Mouse (Mus musculus) liver, embryonic 14.5 days (tissue): Measurements from ENCODE around the gene Atg7. TPM values are rescaled to one million over a fixed set of nuclear protein-coding genes. Genes with fewer than 3 reads are reported as not detected.
A peak's percentile ranks its signal among the peaks of the same experiment; 100 is the strongest.

Experiments
- ATAC-seq: fragments of 200-750 bp; cut with Nextera tagmentation; 2 replicates; pipeline ENCODE4 v1.8.0; 2017; ENCODE audit warnings: moderate number of reproducible peaks, mild to moderate bottlenecking, moderate library complexity; ENCODE audit not compliant: insufficient read depth
- DNase-seq, 3 experiments: peaks; one replicate each; pipeline ENCODE4 v3.0.0-alpha.2; 2012 to 2013; ENCODE audit warnings: low read depth in 3 of 3, low spot score in 3 of 3
- H3K27ac ChIP-seq: fragments of 300-500 bp; sonication (generic); 2 replicates; pipeline ENCODE4 v1.5.1; 2014; ENCODE audit warnings: moderate library complexity, mild to moderate bottlenecking, control low read depth, inconsistent platforms
- H3K27me3 ChIP-seq: fragments of 300-500 bp; sonication (generic); 2 replicates; pipeline ENCODE4 v1.6.1; 2014; ENCODE audit warnings: mild to moderate bottlenecking, low read length, moderate library complexity; ENCODE audit not compliant: control insufficient read depth, insufficient read depth
- H3K36me3 ChIP-seq: fragments of 300-500 bp; sonication (generic); replicated peaks from 2 replicates; pipeline ENCODE4 v1.6.1; 2014; ENCODE audit warnings: low read depth; ENCODE audit not compliant: control insufficient read depth, insufficient read depth
- H3K4me1 ChIP-seq, 2 experiments: fragments of 200-500 bp in 1 of 2; fragments of 300-500 bp in 1 of 2; sonication (generic) in 1 of 2; replicated peaks; 2 replicates each; pipeline ENCODE4 v1.6.1; 2012 to 2014; ENCODE audit warnings: antibody characterized with exemption in 1 of 2, inconsistent platforms in 1 of 2, low read length in 1 of 2; ENCODE audit not compliant: control insufficient read depth in 2 of 2, insufficient read depth in 2 of 2
- H3K4me2 ChIP-seq: fragments of 300-500 bp; sonication (generic); 2 replicates; pipeline ENCODE4 v1.6.1; 2014; ENCODE audit warnings: low read depth, mild to moderate bottlenecking, control low read depth, moderate library complexity
- H3K4me3 ChIP-seq, 2 experiments: fragments of 200-500 bp in 1 of 2; fragments of 300-500 bp in 1 of 2; sonication (generic) in 1 of 2; 2 replicates each; pipeline ENCODE4 v1.5.1; 2012 to 2014; ENCODE audit warnings: low read depth in 2 of 2, low read length in 2 of 2, mild to moderate bottlenecking in 2 of 2, control low read depth in 1 of 2, inconsistent platforms in 1 of 2, moderate library complexity in 1 of 2; ENCODE audit not compliant: insufficient read depth in 1 of 2
- H3K9ac ChIP-seq: fragments of 300-500 bp; sonication (generic); replicated peaks from 2 replicates; pipeline ENCODE4 v1.6.1; 2014; ENCODE audit warnings: mild to moderate bottlenecking, control low read depth, moderate library complexity
- H3K9me3 ChIP-seq: fragments of 300-500 bp; sonication (generic); 2 replicates; pipeline ENCODE4 v1.6.1; 2016; ENCODE audit warnings: low read length, mixed read lengths; ENCODE audit not compliant: control insufficient read depth
- CTCF ChIP-seq: IDR thresholded peaks from 2 replicates; pipeline ENCODE4 v1.5.1; 2016; ENCODE audit warnings: antibody characterized with exemption, low read depth, control low read depth
- EP300 ChIP-seq: IDR thresholded peaks from 2 replicates; pipeline ENCODE4 v1.6.1; 2016; ENCODE audit warnings: antibody characterized with exemption, low read depth
- WGBS: fragments of 180-500 bp; shearing (Covaris S2); extraction: QIAGEN DNeasy Blood & Tissue Kit; methylation state at CpG from one replicate; pipeline ENCODE4 v1.1.7; 2014; ENCODE audit not compliant: insufficient replicate concordance; 5-methylcytosine and 5-hydroxymethylcytosine counted together
- polyA plus RNA-seq, 2 experiments: library from polyadenylated mRNA; depleted of rRNA in 1 of 2; stranded (reverse) in 1 of 2; unstranded in 1 of 2; fragments of >200 nt; fragmentation: Nextera tagmentation in 1 of 2; extraction: Ambion mirVana in 1 of 2; gene quantifications; 2 replicates each; pipeline versions ENCODE4 v1.2.1 to v1.2.3; 2012 to 2014

Atg7 gene
- polyA plus RNA-seq, 2 experiments = 4.8 to 11.8 TPM

DNA sequence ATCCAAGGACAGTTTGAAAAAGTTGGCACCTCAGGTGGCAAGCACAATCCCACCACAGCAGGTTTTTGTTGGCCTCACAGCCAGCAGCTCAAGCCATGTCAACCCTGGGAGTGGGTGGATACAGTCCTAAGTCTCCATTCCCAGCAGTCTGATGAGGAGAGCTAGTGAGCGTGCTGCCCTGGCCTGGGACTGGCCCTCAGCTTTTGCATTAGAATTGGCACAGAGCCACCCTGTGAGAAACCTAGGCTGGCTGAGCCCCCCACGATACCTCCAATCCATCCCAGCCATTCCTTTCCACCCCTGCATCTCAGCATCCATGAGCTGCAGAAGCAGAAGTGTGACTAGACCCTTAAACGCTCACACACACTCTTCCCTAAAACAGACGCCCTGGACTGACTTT, 259.0 kb downstream of the Atg7 start:
- H3K9me3 ChIP-seq = no peaks in the 10 kb centered on the region
- whole genome bisulfite sequencing = 31% methylated on average over 4 of the region's 4 CpGs
- H3K9ac ChIP-seq = peak overlapping the region; percentile 56
- H3K4me2 ChIP-seq = peak overlapping the region; percentile 70
- DNase-seq (no peak), ATAC-seq (no peak; the same call in 1 of the 2 replicates)
- no peaks in the 10 kb centered on the region for H3K36me3 ChIP-seq
- peaks cover 46 to 61% of the 10 kb centered on the region in 2 experiments for H3K4me1 ChIP-seq
- H3K4me3 ChIP-seq = no peak overlapping the region
- no peak for TF ChIP-seq EP300
- TF ChIP-seq CTCF = no peak
- H3K27me3 ChIP-seq = no peaks in the 10 kb centered on the region
- peak overlapping the region; percentile 88 for H3K27ac ChIP-seq

DNA sequence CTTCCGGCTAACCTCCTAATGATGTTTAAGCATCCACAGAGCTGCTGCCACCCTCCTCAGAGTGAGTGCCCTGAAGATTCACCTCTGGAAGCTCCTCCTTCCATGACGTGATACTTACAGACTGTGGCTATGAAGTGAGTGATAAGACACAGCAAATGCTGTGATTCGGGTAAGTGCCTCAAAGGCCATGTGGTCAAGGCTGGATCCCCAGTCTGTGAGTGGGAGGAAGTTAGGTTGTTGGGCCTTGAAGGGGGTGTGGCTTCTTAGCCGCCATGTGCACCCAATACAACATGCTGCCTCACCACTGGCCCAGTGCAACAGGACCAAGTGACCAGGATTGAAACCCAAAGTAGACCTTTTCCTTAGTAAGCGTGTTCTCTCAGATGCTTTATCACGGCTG, 261.3 kb downstream of the Atg7 start:
- Histone ChIP-seq H3K27ac (no peak overlapping the region), H3K9me3 (no peaks in the 10 kb centered on the region), H3K36me3 (no peaks in the 10 kb centered on the region; the same call in 1 of the 2 replicates), H3K4me1 (peaks cover 50 to 64% of the 10 kb centered on the region in 2 experiments), H3K9ac (no peak overlapping the region), H3K27me3 (no peaks in the 10 kb centered on the region), H3K4me2 (no peak overlapping the region), H3K4me3 (no peak overlapping the region)
- no peak for ATAC-seq
- no peak for DNase-seq
- 42% methylated on average over 6 of the region's 6 CpGs for WGBS
- TF ChIP-seq CTCF (no peak), EP300 (no peak)

DNA sequence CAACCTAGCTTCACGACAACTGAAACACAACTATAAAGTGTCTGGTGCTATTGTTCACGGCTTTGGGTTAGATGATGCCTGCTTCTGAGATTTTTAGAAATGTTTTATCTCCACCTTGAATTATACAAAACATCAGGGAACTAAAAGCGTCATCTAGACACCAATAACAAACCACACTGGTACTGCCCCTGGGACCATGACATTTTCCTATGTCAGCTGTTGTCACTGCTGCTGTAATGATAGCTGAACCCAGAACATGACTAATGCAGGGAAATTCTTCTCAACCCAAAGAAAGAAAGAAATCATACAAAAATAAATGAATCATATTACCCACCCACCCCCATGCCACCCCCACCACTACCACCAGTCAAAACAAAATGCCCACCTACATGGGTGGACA, 261.9 kb downstream of the Atg7 start:
- DNase-seq (no peak), ATAC-seq (no peak)
- Histone ChIP-seq H3K27me3 (no peaks in the 10 kb centered on the region), H3K4me3 (no peak overlapping the region), H3K27ac (no peak overlapping the region), H3K4me1 (peaks cover 48 to 58% of the 10 kb centered on the region in 2 experiments), H3K9me3 (no peaks in the 10 kb centered on the region), H3K9ac (no peak overlapping the region), H3K36me3 (no peaks in the 10 kb centered on the region; the same call in 1 of the 2 replicates), H3K4me2 (no peak overlapping the region)
- TF ChIP-seq EP300 (no peak), CTCF (no peak)
- WGBS = 73% methylated on average over 3 of the region's 3 CpGs

DNA sequence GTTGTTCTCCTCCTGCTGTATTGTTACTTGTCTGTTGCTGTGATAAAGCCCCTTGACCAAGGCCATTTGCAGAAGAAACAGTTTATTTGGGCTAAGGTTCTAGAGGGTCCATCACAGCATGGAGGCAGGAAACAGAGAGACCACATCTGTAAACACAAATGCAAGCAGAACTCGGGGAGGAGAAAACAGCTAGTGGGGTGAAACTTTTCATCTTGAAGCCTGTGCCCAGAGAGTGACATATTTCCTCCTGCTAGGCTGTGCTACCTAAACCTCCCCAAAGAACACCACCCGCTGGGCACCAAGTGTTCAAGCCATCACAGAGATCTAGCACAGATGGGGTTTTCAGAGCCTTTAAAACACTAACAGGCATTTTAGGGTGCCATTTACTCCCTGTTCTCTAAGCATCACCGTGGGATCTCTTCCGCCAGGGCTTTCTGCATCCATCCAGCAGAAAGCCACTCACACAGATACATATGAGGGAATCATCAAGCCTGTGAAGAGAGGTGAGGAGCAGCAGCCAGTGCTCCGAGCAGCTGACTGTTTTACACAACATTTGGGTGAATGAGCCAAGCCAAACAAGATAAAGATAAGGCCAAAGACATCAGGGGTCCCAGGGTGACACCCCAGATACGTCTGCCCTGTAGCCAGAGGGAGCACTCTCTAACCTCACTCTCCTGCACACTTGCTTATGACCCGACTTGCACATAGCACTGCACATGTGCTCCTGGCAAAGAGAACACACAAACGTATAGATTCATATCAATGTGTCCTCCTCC, 262.5 kb downstream of the Atg7 start:
- Histone ChIP-seq H3K36me3 (no peaks in the 10 kb centered on the region; the same call in 1 of the 2 replicates), H3K27ac (no peak overlapping the region), H3K4me3 (no peak overlapping the region), H3K9me3 (no peaks in the 10 kb centered on the region), H3K4me2 (no peak overlapping the region), H3K4me1 (peaks cover 42 to 52% of the 10 kb centered on the region in 2 experiments), H3K9ac (no peak overlapping the region), H3K27me3 (no peaks in the 10 kb centered on the region)
- TF ChIP-seq CTCF = peak; percentile 4; the same call in 1 of the 2 replicates
- no peak for TF ChIP-seq EP300
- DNase-seq (no peak), ATAC-seq (no peak)
- 45% methylated on average over 8 of the region's 8 CpGs for WGBS

DNA sequence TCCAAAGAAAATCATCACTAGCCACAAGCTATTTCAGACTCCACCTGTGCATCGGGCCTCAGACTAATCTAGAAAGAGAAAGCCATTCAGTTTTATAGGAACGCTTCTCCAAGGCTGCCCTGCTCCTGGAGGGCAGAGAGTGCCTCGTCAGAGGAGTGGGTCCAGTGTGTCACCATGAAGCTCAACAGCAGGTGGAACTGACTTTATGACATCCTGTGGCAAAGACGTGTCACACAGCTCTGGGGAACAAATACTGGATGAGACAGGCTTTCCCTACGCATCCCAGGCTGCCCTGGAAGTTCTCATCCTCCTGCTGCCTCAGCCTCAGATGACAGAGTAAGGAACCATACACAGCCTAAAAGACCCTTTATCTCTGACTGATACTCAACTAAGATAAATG, 263.3 kb downstream of the Atg7 start:
- Histone ChIP-seq H3K36me3 (no peaks in the 10 kb centered on the region; the same call in 1 of the 2 replicates), H3K4me2 (no peak overlapping the region), H3K4me3 (no peak overlapping the region), H3K27ac (no peak overlapping the region), H3K27me3 (no peaks in the 10 kb centered on the region), H3K4me1 (peaks cover 36 to 47% of the 10 kb centered on the region in 2 experiments), H3K9ac (no peak overlapping the region), H3K9me3 (no peaks in the 10 kb centered on the region)
- TF ChIP-seq EP300 (no peak), CTCF (no peak)
- DNase-seq (no peak), ATAC-seq (no peak)
- WGBS = 54% methylated on average over 5 of the region's 5 CpGs
